Mouse (Mus musculus): ENCODE data around the gene Birc5.

Gene Birc5

DNA sequence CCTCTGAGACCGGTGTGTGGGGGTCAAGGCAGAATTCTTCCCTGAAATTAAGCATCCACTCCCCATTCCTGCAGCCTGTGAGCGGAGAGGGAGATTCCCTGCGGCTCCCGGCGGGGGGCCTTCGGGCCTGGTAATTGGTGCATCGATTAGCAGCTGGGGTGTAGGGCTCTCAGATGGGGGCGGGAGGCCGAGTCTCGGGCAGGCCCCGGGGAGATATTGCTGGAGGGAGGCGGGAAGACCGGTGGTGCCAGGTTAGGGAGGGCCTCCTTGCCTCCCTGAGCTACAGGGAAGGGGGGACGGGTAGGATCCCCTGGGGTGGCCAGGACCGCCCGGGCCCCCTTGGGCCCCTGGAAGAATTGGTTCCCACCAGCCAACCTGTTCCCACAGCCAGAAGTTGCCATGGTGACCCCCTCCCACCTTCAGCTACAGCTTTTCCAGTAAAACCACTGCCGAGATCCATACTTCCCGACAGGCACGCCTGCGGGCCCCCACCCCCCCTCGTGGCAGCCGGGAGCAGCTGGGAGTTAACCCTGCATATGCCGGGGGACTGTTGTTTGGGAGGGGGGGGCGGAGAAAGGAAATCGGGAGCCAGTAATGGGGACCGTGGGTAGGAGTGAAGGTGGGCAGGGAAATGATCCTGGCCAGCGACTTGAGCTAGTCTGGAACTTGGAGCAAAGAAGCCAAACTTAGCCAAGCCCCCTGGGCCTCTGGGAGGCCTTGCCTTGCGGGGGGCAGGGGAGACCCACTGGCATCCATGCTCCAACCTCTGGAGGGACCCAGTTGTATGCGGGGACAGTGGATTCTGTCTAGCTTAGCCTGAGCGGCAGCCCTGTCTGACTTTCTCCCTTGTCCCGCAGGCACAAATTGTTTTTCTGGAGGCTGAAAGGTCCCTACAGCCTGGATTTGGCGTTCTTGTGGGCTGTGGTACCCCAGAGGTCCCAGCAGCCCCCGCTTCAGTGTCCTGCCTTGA lies 40.1 kb downstream of the Birc5 start:
- peak; percentile 67 for DNase-seq

GRCm38 (mm10) chr11:117889887-117890340 lies 40.9 kb downstream of the Birc5 start:
- peak; percentile 42 for DNase-seq

GRCm38 (mm10) chr11:117890519-117891282 lies 41.6 kb downstream of the Birc5 start:
- peak; percentile 58 for DNase-seq

- no peak for DNase-seq
Observed at GRCm38 (mm10) chr11:117891581-117892175, 42.6 kb downstream of the Birc5 start.

- DNase-seq: no peak
Observed at GRCm38 (mm10) chr11:117892199-117892598, 43.1 kb downstream of the Birc5 start.

DNA sequence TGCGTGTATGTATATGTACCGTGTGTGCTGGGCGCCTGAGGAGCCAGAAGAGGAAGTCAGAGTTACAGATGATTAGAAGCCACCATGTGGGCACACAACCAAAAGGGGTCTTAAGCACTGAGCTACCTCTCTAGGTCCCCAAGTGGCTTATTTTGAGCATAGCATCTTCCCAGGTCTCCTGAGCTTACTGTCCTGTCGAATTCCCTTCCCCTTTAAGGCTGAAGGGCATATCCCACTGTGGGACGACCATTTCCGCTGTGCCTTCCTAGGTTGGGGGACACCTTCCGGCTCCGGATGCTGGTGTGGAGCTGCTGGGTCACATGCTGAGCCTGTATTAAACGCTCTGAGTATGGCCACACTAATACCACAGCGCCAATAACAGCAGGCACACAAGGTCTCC lies 45.6 kb downstream of the Birc5 start:
- DNase-seq: no peak

DNA sequence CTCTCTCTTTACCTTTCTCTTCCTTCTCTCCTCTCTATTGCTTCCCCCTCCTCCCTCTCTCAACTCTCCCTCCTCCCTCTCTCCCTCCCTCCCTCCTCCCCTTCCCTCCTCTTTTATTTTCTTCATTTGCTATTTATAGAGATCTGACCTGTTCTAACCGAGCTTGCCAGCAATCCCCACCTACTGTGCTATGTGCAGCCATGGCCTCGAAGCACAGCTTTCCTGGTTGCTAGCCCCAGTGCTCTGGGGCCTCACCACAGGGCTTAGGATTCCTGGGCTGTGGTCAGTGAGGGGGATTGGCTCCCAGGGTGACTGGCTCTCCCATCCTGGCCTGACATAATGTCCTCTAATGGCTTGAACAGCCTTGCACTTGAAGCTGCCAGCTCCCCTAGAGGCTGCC lies 47.5 kb downstream of the Birc5 start:
- DNase-seq: no peak

GRCm38 (mm10) chr11:117902282-117902681 lies 53.2 kb downstream of the Birc5 start:
- DNase-seq: no peak

- no peak for DNase-seq
Observed at GRCm38 (mm10) chr11:117904442-117904841, 55.4 kb downstream of the Birc5 start.
